Mouse (Mus musculus) neural tube, embryonic 11.5 days (tissue): ENCODE data around the gene Gm42674. TPM values are rescaled to one million over a fixed set of nuclear protein-coding genes. Genes with fewer than 3 reads are reported as not detected.

Source experiments
- ATAC-seq: fragments of 200-750 bp; cut with Nextera tagmentation; 2 replicates; pipeline ENCODE4 v1.8.0; 2017; ENCODE audit warnings: moderate number of reproducible peaks, mild to moderate bottlenecking, moderate TSS enrichment, moderate library complexity; ENCODE audit not compliant: insufficient read depth, low FRiP score, low TSS enrichment
- DNase-seq: peaks from one replicate; pipeline ENCODE4 v3.0.0-alpha.2; 2015; ENCODE audit warnings: low spot score
- H3K27ac ChIP-seq: fragments of 300-500 bp; sonication (generic); 2 replicates; pipeline ENCODE4 v1.5.1; 2014; ENCODE audit warnings: low read depth, mild to moderate bottlenecking, low read length
- H3K27me3 ChIP-seq: fragments of 300-500 bp; sonication (generic); 2 replicates; pipeline ENCODE4 v1.6.1; 2014; ENCODE audit warnings: mild to moderate bottlenecking, low read length, mixed read lengths; ENCODE audit not compliant: control insufficient read depth, insufficient read depth
- H3K36me3 ChIP-seq: fragments of 300-500 bp; sonication (generic); 2 replicates; pipeline ENCODE4 v1.6.1; 2014; ENCODE audit warnings: mild to moderate bottlenecking, low read length, moderate library complexity, mixed read lengths; ENCODE audit not compliant: control insufficient read depth, insufficient read depth
- H3K4me1 ChIP-seq: fragments of 300-500 bp; sonication (generic); 2 replicates; pipeline ENCODE4 v1.6.1; 2014; ENCODE audit warnings: low read length, mixed read lengths; ENCODE audit not compliant: control insufficient read depth, insufficient read depth
- H3K4me2 ChIP-seq: fragments of 300-500 bp; sonication (generic); 2 replicates; pipeline ENCODE4 v1.6.1; 2014; ENCODE audit warnings: low read depth, mild to moderate bottlenecking, moderate library complexity
- H3K4me3 ChIP-seq: fragments of 300-500 bp; sonication (generic); 2 replicates; pipeline ENCODE4 v1.5.1; 2014; ENCODE audit warnings: low read depth, low read length
- H3K9ac ChIP-seq: fragments of 300-500 bp; sonication (generic); 2 replicates; pipeline ENCODE4 v1.6.1; 2014; ENCODE audit warnings: mild to moderate bottlenecking, low read length
- H3K9me3 ChIP-seq: fragments of 300-500 bp; sonication (generic); 2 replicates; pipeline ENCODE4 v1.6.1; 2016; ENCODE audit warnings: low read length; ENCODE audit not compliant: control insufficient read depth
- WGBS: fragments of 180-500 bp; shearing (Covaris S2); extraction: QIAGEN DNeasy Blood & Tissue Kit; methylation state at CpG from one replicate; pipeline ENCODE4 v1.1.7; 2014; 5-methylcytosine and 5-hydroxymethylcytosine counted together
- polyA plus RNA-seq: library from polyadenylated mRNA; unstranded; fragments of >200 nt; fragmentation: Nextera tagmentation; extraction: Ambion mirVana; gene quantifications from 2 replicates; pipeline ENCODE4 v1.2.1, GENCODE M21; 2014

The Gm42674 gene
- polyA plus RNA-seq, 1 experiment from 2014 or later = not detected

DNA sequence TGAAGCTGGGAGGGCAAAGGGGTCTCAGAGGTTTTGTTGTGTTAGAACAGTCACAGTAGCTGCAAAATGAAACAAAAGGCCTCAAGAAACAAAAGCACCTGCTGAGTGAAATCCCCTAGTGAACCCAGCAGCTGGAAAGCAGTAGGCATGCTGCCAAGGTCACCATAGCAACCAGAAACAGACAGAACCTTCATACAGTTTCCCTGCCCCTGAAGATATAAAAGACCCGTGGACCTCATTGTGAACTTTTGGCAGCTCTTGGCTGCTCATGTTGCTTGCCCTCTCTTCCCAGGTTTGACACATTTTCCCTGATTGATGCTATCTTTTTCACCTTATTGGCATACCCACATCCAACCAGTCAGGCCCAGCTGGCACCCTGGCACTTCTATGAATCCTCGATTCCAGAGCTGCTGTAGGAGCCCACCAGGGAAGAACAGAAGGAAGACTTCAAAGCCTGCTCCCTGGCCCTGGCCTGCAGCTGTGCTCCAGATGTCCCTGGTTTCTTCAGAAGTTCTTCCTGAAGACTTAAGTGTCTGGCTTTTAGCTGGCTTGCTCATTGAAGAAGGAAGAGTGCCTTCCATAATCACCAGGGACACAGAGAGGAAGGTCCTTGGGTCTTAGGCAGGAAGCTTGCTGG, 21.8 kb downstream of the Gm42674 start:
- no peak overlapping the region for H3K27ac ChIP-seq
- no peak overlapping the region for H3K4me3 ChIP-seq
- DNase-seq (peak; percentile 43), ATAC-seq (peak; percentile 58)
- H3K27me3 ChIP-seq = no peaks in the 10 kb centered on the region
- peaks cover 6% of the 10 kb centered on the region for H3K4me1 ChIP-seq
- no peaks in the 10 kb centered on the region for H3K9me3 ChIP-seq
- WGBS = 13% methylated on average over 2 of the region's 2 CpGs
- H3K4me2 ChIP-seq = no peak overlapping the region
- H3K36me3 ChIP-seq = no peaks in the 10 kb centered on the region
- H3K9ac ChIP-seq = no peak overlapping the region

DNA sequence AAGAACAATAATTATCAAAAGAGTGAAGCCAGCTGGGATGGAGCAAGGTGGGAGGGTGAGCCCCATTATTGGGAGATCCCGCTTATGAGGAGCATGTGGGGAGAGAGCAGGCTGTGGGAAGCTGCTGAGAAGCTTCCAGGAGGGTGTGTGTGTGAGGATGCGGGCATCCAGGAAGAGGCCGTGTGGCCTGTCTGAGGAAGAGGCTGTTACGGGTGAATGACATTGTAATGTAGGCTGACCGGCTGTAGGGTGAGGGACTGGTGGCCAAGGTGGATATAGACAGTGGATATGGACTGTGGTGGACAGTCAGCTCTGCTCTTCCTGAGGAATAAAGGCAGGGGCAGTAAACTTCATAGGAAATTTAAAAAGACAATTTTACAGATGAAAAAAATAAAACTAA, 23.8 kb downstream of the Gm42674 start:
- WGBS = 75% methylated on average over 5 of the region's 5 CpGs
- ATAC-seq = no peak
- Histone ChIP-seq H3K9ac (no peak overlapping the region), H3K4me1 (peaks cover 6% of the 10 kb centered on the region), H3K4me3 (no peak overlapping the region), H3K36me3 (no peaks in the 10 kb centered on the region), H3K9me3 (no peaks in the 10 kb centered on the region), H3K27ac (no peak overlapping the region), H3K27me3 (no peaks in the 10 kb centered on the region), H3K4me2 (no peak overlapping the region)
- DNase-seq = no peak

DNA sequence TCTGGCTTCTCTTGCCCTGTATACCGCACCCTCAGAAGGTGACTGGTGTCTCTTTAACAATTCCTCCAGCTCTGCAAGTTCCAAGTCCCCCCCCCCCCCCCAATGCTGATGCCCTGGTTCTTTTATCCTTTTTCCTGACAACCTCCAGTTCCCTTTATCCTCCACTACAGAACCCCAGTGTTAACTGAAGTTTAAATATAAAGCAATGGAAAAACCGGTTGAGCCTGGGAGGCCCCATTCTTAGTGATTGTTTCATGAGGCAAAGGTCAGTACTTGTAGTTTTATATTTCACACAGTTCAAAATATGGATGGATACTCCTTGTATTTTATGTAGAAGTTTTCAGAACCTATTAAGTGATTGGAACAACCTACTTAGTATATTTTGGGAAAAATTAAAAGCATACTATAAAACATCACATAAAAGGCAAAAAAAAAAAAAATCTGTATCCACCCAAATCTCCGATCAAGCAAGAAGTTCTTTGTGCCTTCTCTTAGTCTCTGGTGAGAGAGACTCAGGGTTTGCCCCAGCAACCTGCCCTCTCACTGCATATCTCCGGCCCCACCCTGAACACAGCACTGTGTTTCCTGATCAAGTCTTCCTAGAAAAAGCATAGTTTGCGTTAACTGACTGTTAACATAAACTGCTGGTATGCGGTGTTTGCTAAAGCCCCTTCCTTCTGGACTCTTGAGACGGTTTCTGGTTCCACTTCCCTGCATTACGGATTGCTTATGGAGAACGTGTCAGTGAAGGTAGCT, 24.7 kb downstream of the Gm42674 start:
- H3K4me3 ChIP-seq = no peak overlapping the region
- no peak overlapping the region for H3K9ac ChIP-seq
- H3K27ac ChIP-seq = no peak overlapping the region
- no peaks in the 10 kb centered on the region for H3K9me3 ChIP-seq
- no peaks in the 10 kb centered on the region for H3K36me3 ChIP-seq
- peaks cover 6% of the 10 kb centered on the region for H3K4me1 ChIP-seq
- H3K27me3 ChIP-seq = no peaks in the 10 kb centered on the region
- ATAC-seq (no peak), DNase-seq (no peak)
- 85% methylated on average over 9 of the region's 9 CpGs for WGBS
- no peak overlapping the region for H3K4me2 ChIP-seq

DNA sequence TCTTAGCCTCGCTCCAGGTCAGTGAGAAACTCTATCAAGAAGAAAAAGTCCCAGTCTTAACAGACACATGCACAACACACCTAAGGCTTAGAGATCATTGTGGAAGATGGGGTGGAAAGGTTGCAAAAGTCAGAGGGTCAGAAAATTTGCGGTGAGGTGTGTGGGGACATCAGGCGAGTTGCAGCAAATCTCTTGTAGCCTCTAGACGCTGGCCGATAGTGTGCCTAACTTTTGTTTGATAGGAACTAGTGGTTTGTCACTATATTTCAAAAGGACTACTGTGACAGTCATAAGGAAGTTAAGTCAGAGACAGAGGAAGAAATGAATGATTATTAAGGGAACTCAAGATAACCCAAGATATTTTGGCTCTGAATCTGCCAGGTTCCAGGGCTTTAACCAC, 25.7 kb downstream of the Gm42674 start:
- no peaks in the 10 kb centered on the region for H3K36me3 ChIP-seq
- H3K27ac ChIP-seq = no peak overlapping the region
- H3K4me1 ChIP-seq = peaks cover 6% of the 10 kb centered on the region
- DNase-seq = no peak
- H3K4me2 ChIP-seq = no peak overlapping the region
- no peak overlapping the region for H3K4me3 ChIP-seq
- H3K27me3 ChIP-seq = no peaks in the 10 kb centered on the region
- ATAC-seq = no peak
- H3K9ac ChIP-seq = no peak overlapping the region
- no peaks in the 10 kb centered on the region for H3K9me3 ChIP-seq
- WGBS = 93% methylated on average over 5 of the region's 5 CpGs

DNA sequence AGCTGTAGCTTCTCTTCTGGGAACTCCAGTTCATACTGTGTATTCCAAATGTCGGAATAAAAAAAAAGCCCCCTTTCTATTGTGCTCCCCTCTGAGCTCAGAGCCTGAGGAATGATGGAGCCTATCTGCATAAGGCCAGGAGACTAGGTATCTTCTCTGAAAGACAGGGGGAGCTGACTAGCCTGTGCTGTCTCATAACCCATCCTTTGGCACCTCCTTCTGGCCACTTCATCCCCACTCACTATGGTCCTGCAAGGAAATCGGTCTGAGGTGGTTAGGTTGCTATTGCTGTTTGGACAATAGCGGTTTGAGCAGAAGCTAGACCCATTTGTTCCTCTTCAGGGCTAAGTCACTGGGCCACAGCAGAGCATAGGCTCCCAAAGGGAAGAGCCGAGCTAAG, 26.1 kb downstream of the Gm42674 start:
- no peaks in the 10 kb centered on the region for H3K9me3 ChIP-seq
- DNase-seq (no peak), ATAC-seq (no peak)
- peaks cover 6% of the 10 kb centered on the region for H3K4me1 ChIP-seq
- H3K27ac ChIP-seq = no peak overlapping the region
- no peaks in the 10 kb centered on the region for H3K27me3 ChIP-seq
- H3K36me3 ChIP-seq = no peaks in the 10 kb centered on the region
- no peak overlapping the region for H3K9ac ChIP-seq
- 61% methylated on average over 4 of the region's 4 CpGs for WGBS
- no peak overlapping the region for H3K4me2 ChIP-seq
- no peak overlapping the region for H3K4me3 ChIP-seq

DNA sequence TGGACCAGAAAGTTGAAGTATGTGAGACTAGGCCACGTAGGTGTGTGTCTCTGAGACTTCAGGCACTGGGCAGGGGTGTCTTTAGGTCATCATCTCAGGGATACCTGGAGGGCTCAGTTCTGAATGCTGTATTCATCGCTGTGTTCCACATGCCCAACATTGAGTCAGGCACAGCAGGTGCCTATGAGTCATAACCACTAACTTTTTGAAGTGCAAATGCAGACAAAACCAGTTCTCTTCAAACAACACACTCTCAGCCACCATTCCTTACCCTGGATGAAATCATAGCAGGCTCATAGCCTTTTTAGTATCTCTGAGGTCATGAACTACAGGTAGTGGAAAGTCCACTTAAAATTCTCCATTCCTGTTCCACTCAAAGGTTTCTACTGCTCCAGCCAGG, 27.6 kb downstream of the Gm42674 start:
- H3K9ac ChIP-seq = no peak overlapping the region
- WGBS = 87% methylated on average over 2 of the region's 2 CpGs
- no peaks in the 10 kb centered on the region for H3K27me3 ChIP-seq
- H3K4me3 ChIP-seq = no peak overlapping the region
- H3K9me3 ChIP-seq = no peaks in the 10 kb centered on the region
- H3K36me3 ChIP-seq = no peaks in the 10 kb centered on the region
- H3K27ac ChIP-seq = no peak overlapping the region
- no peak overlapping the region for H3K4me2 ChIP-seq
- no peaks in the 10 kb centered on the region for H3K4me1 ChIP-seq
- DNase-seq (no peak), ATAC-seq (no peak)

DNA sequence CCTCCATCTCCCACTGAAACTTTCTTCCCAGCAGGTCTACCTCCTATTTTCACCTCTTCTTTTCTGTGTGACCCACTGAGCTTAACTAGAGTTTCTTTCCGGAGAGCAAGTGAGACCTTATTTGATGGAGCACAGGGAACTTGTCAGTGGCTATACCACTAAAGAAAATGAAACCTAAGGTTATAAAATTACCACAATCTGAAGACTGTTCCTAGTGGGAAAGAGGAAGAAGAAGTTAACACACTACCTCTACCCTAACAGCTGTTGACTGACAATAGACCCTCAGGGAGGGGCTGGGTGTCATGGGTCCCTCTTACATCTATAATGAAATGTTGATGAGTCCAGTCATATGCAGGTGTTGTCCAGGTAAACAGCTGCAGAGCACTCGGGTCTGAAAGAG, 30.3 kb downstream of the Gm42674 start:
- no peaks in the 10 kb centered on the region for H3K27me3 ChIP-seq
- H3K4me1 ChIP-seq = no peaks in the 10 kb centered on the region
- H3K4me2 ChIP-seq = no peak overlapping the region
- H3K9me3 ChIP-seq = no peaks in the 10 kb centered on the region
- no peaks in the 10 kb centered on the region for H3K36me3 ChIP-seq
- H3K9ac ChIP-seq = no peak overlapping the region
- H3K4me3 ChIP-seq = no peak overlapping the region
- no peak for DNase-seq
- H3K27ac ChIP-seq = no peak overlapping the region
- ATAC-seq = no peak
- 80% methylated on average over 2 of the region's 2 CpGs for WGBS

DNA sequence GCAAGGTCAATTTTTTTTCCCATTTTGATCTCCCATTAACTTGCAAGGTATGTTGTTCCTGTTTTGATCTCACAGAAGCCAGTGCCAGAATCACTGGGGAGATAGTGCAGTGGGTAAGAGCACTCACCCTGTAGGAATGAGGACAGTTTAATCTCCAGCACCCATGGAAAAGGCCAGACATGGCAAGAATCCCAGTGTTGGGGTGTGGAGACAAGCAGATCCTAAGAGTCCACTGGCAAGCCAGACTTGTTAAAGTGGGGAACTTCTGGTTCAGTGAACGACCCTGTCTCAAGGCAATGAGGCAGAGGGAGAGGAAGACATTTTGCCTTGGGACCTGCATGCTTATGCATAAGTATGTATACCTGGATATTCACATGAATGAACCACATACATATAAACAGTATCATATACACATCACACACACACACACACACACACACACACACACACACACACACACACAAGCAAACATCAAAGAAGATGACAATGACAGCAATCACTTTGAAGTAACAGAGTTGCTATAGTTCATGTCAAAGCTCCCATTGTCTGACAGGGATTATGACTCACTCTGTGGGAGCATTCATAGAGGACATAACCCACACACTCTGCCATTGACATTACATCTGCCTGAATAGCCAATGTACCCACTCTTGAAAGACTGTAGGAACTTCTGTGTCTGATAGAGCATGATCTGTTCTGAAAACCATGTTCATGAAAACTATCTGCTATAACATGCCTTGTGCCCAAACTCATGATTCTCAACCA, 37.0 kb downstream of the Gm42674 start:
- Histone ChIP-seq H3K4me3 (no peak overlapping the region), H3K27me3 (no peaks in the 10 kb centered on the region), H3K27ac (no peak overlapping the region), H3K9ac (no peak overlapping the region), H3K9me3 (no peaks in the 10 kb centered on the region), H3K4me2 (no peak overlapping the region), H3K4me1 (no peaks in the 10 kb centered on the region), H3K36me3 (no peaks in the 10 kb centered on the region)
- no peak for DNase-seq
- ATAC-seq = no peak
- 69% methylated on average over 1 of the region's 1 CpGs for WGBS
